Mouse (Mus musculus) limb, embryonic 12.5 days (tissue): ENCODE measurements around the gene Psmd1. TPM values are rescaled to one million over a fixed set of nuclear protein-coding genes. Genes with fewer than 3 reads are reported as not detected.

Experiments used
- ATAC-seq: fragments of 200-750 bp; cut with Nextera tagmentation; 2 replicates; pipeline ENCODE4 v1.8.0; 2017; ENCODE audit warnings: low read depth, moderate TSS enrichment; ENCODE audit not compliant: insufficient number of reproducible peaks, insufficient read depth, low FRiP score, low TSS enrichment
- H3K27ac ChIP-seq: fragments of 300-500 bp; sonication (generic); 2 replicates; pipeline ENCODE4 v1.5.1; 2016; ENCODE audit warnings: mild to moderate bottlenecking, moderate library complexity
- H3K27me3 ChIP-seq: fragments of 300-500 bp; sonication (generic); 2 replicates; pipeline ENCODE4 v1.6.1; 2016; ENCODE audit warnings: mild to moderate bottlenecking, moderate library complexity
- H3K36me3 ChIP-seq: fragments of 300-500 bp; sonication (generic); 2 replicates; pipeline ENCODE4 v1.6.1; 2016; ENCODE audit warnings: mild to moderate bottlenecking, moderate library complexity
- H3K4me1 ChIP-seq: fragments of 300-500 bp; sonication (generic); replicated peaks from 2 replicates; pipeline ENCODE4 v1.6.1; 2016
- H3K4me2 ChIP-seq: fragments of 300-500 bp; sonication (generic); 2 replicates; pipeline ENCODE4 v1.6.1; 2016; ENCODE audit warnings: mild to moderate bottlenecking, moderate library complexity
- H3K4me3 ChIP-seq: fragments of 300-500 bp; sonication (generic); replicated peaks from 2 replicates; pipeline ENCODE4 v1.5.1; 2016; ENCODE audit warnings: mild to moderate bottlenecking
- H3K9ac ChIP-seq: fragments of 300-500 bp; sonication (generic); replicated peaks from 2 replicates; pipeline ENCODE4 v1.6.1; 2016; ENCODE audit warnings: mild to moderate bottlenecking, moderate library complexity
- H3K9me3 ChIP-seq: fragments of 300-500 bp; sonication (generic); 2 replicates; pipeline ENCODE4 v1.6.1; 2016; ENCODE audit warnings: mild to moderate bottlenecking, moderate library complexity
- WGBS: fragments of 180-500 bp; shearing (Covaris S2); methylation state at CpG from one replicate; pipeline ENCODE4 v1.1.7; 2016; 5-methylcytosine and 5-hydroxymethylcytosine counted together
- polyA plus RNA-seq: library from polyadenylated mRNA; unstranded; fragments of >200 nt; fragmentation: Nextera tagmentation; extraction: Ambion mirVana; gene quantifications from 2 replicates; pipeline ENCODE4 v1.2.1, GENCODE M21; 2016

The Psmd1 gene
- polyA plus RNA-seq, 1 experiment from 2014 or later, result 193 TPM

DNA sequence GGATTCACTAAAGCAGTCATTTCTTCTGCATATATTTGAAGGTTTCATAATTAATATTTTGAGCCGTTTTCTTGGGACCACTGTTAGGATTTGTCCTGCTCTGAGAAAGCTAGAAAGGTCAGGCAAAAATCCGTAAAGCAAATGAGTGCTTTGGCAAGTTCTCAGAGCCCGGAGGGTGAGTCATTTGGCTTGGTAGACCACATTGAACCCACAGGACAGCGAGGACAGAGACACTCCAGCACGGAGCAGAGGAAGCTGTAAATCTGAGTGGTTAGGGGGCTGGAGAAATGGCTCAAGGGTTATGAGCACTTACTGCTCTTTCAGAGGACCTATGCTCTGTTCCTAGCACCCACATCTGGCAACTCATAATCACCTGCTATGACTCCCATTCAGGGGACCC lies 83.4 kb downstream of the Psmd1 start:
- Histone ChIP-seq H3K4me1 (no peaks in the 10 kb centered on the region), H3K27ac (no peak overlapping the region), H3K4me2 (no peak overlapping the region), H3K36me3 (peaks cover 3% of the 10 kb centered on the region), H3K27me3 (no peaks in the 10 kb centered on the region), H3K9ac (no peak overlapping the region), H3K4me3 (no peak overlapping the region), H3K9me3 (no peaks in the 10 kb centered on the region)
- WGBS, result 71% methylated on average over 5 of the region's 5 CpGs
- no peak for ATAC-seq

DNA sequence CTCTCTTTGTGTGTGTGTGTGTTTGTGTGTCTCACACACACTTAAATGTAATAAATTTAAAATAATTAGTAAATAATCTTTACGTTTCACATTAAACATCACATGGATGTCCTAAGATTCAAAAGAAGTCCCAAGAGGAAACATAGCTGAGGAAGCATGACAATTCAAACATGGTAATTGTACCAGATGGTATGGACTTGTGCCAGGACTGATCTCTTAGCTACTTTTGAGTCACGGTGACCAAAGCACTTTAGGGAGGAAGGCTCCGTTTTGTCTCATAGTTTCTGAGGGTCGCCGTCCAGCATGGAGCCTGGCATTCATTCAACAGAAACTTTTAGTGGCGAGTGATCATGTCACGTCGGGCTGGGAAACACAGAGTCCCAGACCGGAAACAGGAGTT lies 84.0 kb downstream of the Psmd1 start:
- ATAC-seq, result no peak
- Histone ChIP-seq H3K9me3 (no peaks in the 10 kb centered on the region), H3K36me3 (no peaks in the 10 kb centered on the region; the same call in 1 of the 2 replicates), H3K4me1 (no peaks in the 10 kb centered on the region), H3K27me3 (no peaks in the 10 kb centered on the region), H3K27ac (no peak overlapping the region), H3K4me2 (no peak overlapping the region), H3K9ac (no peak overlapping the region), H3K4me3 (no peak overlapping the region)
- WGBS, result 93% methylated on average over 9 of the region's 9 CpGs

DNA sequence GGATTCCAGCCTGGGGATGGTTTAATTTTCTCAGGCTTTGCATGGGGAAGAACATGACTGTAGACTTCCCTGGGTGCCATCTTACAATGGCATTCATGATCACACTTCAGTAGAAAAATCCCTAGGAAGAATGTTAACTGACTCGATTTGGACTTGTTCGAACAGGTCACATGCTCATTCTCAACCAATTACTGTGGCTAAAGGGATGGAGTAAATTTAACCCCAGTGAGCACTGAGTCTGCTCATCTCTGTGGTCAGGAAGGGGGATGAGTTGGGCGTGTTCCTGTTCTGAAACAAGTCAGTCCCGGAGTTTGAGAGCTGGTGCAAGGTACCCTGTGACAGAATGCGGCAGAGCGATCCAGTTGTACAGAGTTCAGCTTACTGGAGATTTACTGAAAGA lies 86.7 kb downstream of the Psmd1 start:
- Histone ChIP-seq H3K9ac (no peak overlapping the region), H3K27ac (no peak overlapping the region), H3K9me3 (no peaks in the 10 kb centered on the region), H3K4me1 (peaks cover 9% of the 10 kb centered on the region), H3K27me3 (no peaks in the 10 kb centered on the region), H3K4me2 (no peak overlapping the region), H3K36me3 (no peaks in the 10 kb centered on the region), H3K4me3 (no peak overlapping the region)
- no peak for ATAC-seq
- 84% methylated on average over 6 of the region's 6 CpGs for WGBS

DNA sequence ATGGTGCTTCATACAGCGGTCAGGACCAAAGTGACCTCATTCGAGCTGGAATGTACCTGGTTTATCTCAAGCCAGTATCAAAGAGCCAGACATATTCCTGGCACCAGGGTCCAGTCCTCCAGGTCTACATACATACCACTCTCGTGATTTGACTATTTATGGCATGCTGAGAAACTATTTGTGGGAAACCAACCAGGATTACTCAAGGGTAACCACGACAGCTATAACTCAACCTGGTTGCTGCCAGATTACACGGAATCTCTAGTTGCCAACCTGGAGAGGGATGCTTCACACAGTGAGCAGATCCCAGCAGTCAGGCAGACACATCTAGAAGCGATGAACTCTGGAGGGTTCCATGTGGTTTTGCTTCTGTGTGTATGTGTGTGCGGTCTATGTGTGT lies 87.2 kb downstream of the Psmd1 start:
- Histone ChIP-seq H3K4me1 (peaks cover 9% of the 10 kb centered on the region), H3K9me3 (no peaks in the 10 kb centered on the region), H3K9ac (no peak overlapping the region), H3K27ac (no peak overlapping the region), H3K4me3 (no peak overlapping the region), H3K36me3 (no peaks in the 10 kb centered on the region), H3K4me2 (no peak overlapping the region), H3K27me3 (no peaks in the 10 kb centered on the region)
- no peak for ATAC-seq
- 80% methylated on average over 7 of the region's 7 CpGs for WGBS

DNA sequence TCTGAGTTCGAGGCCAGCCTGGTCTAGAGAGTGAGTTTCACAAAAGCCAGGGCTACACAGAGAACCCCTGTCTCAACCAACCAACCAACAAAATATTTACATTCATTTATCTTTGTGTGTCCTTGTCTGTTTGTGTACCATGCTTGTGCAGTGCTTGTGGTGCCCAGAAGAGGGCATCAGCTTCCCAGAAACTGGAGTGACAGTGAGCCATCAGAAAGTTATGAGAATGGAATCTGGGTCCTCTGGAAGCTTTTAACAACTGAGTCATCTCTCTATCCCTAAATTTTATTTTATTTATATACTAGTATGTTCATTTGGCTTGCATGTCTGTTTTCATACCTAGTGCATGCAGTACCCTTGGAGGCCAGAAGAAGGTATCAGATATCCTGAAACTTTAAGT lies 88.4 kb downstream of the Psmd1 start:
- ATAC-seq, result no peak
- no peak overlapping the region for H3K9ac ChIP-seq
- H3K27me3 ChIP-seq, result no peaks in the 10 kb centered on the region
- H3K4me2 ChIP-seq, result no peak overlapping the region
- H3K9me3 ChIP-seq, result no peaks in the 10 kb centered on the region
- no peak overlapping the region for H3K27ac ChIP-seq
- 88% methylated on average over 1 of the region's 1 CpGs for WGBS
- 0 out of 2 replicates have a peak, but pooled peaks cover 5% of the 10 kb centered on the region for H3K36me3 ChIP-seq
- H3K4me1 ChIP-seq, result peaks cover 9% of the 10 kb centered on the region
- no peak overlapping the region for H3K4me3 ChIP-seq

DNA sequence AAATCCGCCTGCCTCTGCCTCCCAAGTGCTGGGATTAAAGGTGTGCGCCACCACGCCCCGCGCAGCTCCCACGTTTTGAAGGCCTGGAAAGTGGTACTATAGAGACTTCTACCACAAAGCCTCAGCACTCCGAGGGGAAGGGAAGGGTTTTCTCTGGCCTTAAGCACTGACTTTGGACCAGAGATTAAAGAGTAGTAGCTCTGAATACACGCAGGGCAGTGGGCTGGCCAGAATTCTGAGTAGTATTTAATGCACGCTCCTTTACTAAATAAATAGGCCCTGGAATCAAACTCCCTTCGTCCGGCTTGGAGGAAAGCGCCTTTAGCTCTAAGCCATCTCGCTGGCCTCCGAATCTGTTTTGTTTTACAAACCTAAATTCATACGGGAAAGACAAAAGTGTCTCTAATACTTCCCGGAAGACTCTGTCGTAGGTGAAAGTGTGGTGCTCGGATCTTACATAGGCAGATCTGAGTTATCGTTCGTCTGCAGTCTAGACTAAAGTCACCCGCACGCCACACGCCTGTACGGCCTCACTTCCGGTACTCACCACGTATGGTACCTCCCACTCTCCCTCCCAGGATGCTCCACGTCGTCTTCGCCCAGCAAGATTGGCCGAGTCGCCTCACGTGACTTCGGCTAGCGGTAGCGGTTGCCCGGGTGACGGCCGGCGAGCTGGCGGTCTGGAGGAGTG lies 90.1 kb downstream of the Psmd1 start, which contains the start of gene Armc9:
Armc9 (plus strand) TSS at position 648 of the 691 bp plus-strand sequence.
- WGBS, result 5% methylated on average over 40 of the region's 40 CpGs
- peak; percentile 99 for ATAC-seq
- Histone ChIP-seq H3K36me3 (0 out of 2 replicates have a peak, but pooled peaks cover 5% of the 10 kb centered on the region), H3K27me3 (no peaks in the 10 kb centered on the region), H3K9me3 (no peaks in the 10 kb centered on the region), H3K4me3 (peak within 1 kb of the TSS; percentile 77), H3K27ac (peak within 1 kb of the TSS; percentile 86), H3K4me1 (peaks cover 9% of the 10 kb centered on the region), H3K9ac (peak within 1 kb of the TSS; percentile 75), H3K4me2 (peak within 1 kb of the TSS; percentile 76)

DNA sequence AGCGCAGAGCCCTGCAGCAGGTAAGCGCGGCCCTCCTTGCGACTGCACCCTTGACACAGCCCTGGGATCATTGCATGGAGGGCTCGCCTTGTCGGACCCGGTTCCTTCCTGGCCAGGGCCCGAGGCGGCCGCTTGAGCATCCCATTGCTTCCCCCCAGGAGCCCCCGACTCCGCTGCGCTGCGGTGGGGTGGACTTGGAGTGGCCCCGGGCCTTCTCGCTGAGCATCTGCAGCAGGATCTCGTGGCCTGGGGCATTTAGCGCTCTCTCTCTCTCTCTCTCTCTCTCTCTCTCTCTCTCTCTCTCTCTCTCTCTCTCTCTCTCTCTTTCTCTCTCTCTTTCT lies 90.6 kb downstream of the Psmd1 start:
- no peaks in the 10 kb centered on the region for H3K27me3 ChIP-seq
- H3K4me3 ChIP-seq, result peak overlapping the region; percentile 77
- H3K4me2 ChIP-seq, result peak overlapping the region; percentile 76
- H3K9me3 ChIP-seq, result no peaks in the 10 kb centered on the region
- 1% methylated on average over 18 of the region's 18 CpGs for WGBS
- peak overlapping the region; percentile 75 for H3K9ac ChIP-seq
- ATAC-seq, result no peak
- peaks cover 9% of the 10 kb centered on the region for H3K4me1 ChIP-seq
- H3K27ac ChIP-seq, result no peak overlapping the region
- peaks cover 5% of the 10 kb centered on the region; the same call in 1 of the 2 replicates for H3K36me3 ChIP-seq

DNA sequence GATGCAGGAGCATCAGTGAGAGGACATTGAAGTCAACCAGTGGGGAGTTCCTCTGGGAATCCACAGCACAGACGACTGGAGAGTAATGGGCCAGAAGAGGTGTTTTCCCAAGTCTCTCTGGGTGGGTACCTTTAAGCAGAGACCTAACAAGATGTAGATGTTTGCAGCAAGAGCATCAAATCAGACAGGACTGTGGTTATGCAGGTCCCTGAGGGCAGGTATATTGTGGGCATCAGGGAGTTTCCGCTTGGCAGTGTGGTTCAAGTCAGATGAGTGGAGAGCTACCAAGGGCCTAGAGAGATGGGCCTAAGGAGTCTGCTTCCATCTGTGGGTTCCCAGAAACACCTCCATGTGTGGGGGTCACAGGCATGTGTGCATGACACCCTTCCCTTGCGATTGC lies 91.9 kb downstream of the Psmd1 start:
- H3K36me3 ChIP-seq, result peaks cover 18% of the 10 kb centered on the region
- peaks cover 9% of the 10 kb centered on the region for H3K4me1 ChIP-seq
- H3K4me3 ChIP-seq, result no peak overlapping the region
- 83% methylated on average over 3 of the region's 3 CpGs for WGBS
- no peak overlapping the region for H3K27ac ChIP-seq
- H3K9ac ChIP-seq, result no peak overlapping the region
- H3K27me3 ChIP-seq, result no peaks in the 10 kb centered on the region
- no peak for ATAC-seq
- no peak overlapping the region for H3K4me2 ChIP-seq
- no peaks in the 10 kb centered on the region for H3K9me3 ChIP-seq

DNA sequence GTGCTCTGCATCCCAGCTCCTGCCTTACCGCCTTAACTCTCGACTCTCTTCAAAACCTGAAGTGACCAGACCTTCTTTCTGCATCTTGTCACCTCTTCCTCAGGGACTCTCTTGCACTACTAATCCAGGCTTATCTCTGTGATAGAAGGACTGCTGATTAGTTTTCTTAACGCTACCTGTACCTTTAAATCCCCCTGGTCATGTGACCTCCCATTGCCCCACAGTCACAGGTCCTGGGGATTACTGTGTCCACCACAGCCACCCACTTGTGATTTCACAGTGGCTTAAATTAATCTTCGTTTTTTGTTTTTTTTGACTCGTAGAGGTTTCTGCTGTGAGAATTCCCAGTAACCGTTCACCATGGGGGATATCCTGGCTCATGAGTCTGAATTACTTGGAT lies 92.4 kb downstream of the Psmd1 start:
- Histone ChIP-seq H3K4me1 (peaks cover 9% of the 10 kb centered on the region), H3K4me2 (no peak overlapping the region), H3K4me3 (no peak overlapping the region), H3K27ac (no peak overlapping the region), H3K27me3 (no peaks in the 10 kb centered on the region), H3K36me3 (peaks cover 23% of the 10 kb centered on the region), H3K9ac (no peak overlapping the region), H3K9me3 (no peaks in the 10 kb centered on the region)
- no peak for ATAC-seq
- 91% methylated on average over 6 of the region's 6 CpGs for WGBS

DNA sequence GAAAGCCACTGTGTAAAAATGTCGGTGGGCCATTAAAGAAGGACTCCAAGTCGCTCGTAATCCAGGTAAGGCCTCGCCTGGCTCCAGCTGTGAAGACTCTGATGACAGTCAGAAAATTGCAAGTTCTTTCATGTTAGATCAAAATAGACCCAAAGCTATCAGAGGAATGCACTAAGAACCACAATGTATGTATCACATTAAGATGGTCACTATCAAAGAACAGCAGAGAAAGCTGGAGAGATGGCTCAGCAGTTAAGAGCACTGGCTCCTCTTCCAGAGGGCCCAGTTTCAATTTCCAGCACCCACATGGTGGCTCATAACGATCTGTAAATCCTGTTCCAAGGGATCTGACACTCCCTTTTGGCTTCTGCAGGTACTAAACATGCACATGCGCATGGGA lies 95.9 kb downstream of the Psmd1 start:
- Histone ChIP-seq H3K27ac (no peak overlapping the region), H3K4me3 (no peak overlapping the region), H3K36me3 (peaks cover 50% of the 10 kb centered on the region), H3K9ac (no peak overlapping the region), H3K4me2 (no peak overlapping the region), H3K27me3 (no peaks in the 10 kb centered on the region), H3K4me1 (peaks cover 8% of the 10 kb centered on the region), H3K9me3 (no peaks in the 10 kb centered on the region)
- ATAC-seq, result no peak
- WGBS, result 90% methylated on average over 6 of the region's 6 CpGs

DNA sequence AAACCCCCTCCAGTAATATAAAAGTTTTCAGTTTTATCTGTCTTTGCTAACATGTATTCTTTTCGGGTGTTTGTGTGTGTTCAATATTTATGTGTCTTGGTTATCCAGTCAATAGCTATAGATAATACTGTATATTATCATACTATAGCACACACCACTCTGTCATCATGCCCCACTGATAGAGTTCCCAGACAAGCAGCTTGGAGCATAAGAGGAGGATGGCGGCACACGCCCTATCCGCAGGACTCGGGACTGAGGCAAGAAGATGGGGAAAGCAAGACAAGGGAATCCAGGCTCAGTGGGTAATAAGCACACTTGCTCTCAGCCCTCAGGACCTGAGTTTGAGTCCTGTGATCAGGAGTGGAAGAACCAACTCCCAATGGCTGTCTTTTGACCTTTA lies 96.3 kb downstream of the Psmd1 start:
- WGBS, result 92% methylated on average over 5 of the region's 5 CpGs
- Histone ChIP-seq H3K27me3 (no peaks in the 10 kb centered on the region), H3K27ac (no peak overlapping the region), H3K4me1 (peaks cover 4% of the 10 kb centered on the region), H3K4me3 (no peak overlapping the region), H3K9me3 (no peaks in the 10 kb centered on the region), H3K36me3 (peaks cover 53% of the 10 kb centered on the region), H3K9ac (no peak overlapping the region), H3K4me2 (no peak overlapping the region)
- ATAC-seq, result no peak

DNA sequence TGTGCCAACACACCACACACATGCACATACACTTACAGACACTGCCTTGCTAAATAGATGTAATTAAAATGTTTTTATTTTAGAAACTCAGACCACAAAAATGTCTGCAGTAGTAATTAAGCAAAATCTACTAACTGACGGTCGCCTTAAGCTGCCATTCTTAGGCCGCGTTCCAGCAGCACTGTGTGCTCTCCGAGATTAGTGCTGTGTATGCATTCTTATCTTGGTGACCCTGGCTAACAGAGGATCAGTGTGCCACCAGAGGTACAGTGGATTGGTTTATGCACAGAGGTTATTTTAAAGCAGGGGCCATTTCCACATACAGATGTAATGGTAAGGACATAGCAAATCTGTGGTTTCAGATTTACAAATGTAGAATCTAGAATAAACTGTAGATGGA lies 96.9 kb downstream of the Psmd1 start:
- no peak overlapping the region for H3K4me2 ChIP-seq
- H3K9me3 ChIP-seq, result no peaks in the 10 kb centered on the region
- H3K9ac ChIP-seq, result no peak overlapping the region
- H3K4me3 ChIP-seq, result no peak overlapping the region
- WGBS, result 94% methylated on average over 5 of the region's 5 CpGs
- no peak overlapping the region for H3K27ac ChIP-seq
- no peaks in the 10 kb centered on the region for H3K27me3 ChIP-seq
- no peak for ATAC-seq
- no peaks in the 10 kb centered on the region for H3K4me1 ChIP-seq
- peaks cover 58% of the 10 kb centered on the region for H3K36me3 ChIP-seq
